Mouse (Mus musculus) brain, embryonic 14.5 days (tissue): Measurements from ENCODE around the gene Gm43552.

Source experiments
- CTCF ChIP-seq: fragments of 200-500 bp; IDR thresholded peaks from 2 replicates; pipeline ENCODE4 v1.5.1; 2012; ENCODE audit warnings: inconsistent platforms, mild to moderate bottlenecking, moderate library complexity, borderline replicate concordance; ENCODE audit not compliant: insufficient read depth, insufficient read length; ENCODE audit errors: extremely low read depth
- POLR2A ChIP-seq: fragments of 200-500 bp; IDR thresholded peaks from 2 replicates; pipeline ENCODE4 v1.6.1; 2012; ENCODE audit warnings: mild to moderate bottlenecking, inconsistent platforms, borderline replicate concordance; ENCODE audit not compliant: poor library complexity, insufficient read depth, insufficient read length, severe bottlenecking; ENCODE audit errors: extremely low read depth

DNA sequence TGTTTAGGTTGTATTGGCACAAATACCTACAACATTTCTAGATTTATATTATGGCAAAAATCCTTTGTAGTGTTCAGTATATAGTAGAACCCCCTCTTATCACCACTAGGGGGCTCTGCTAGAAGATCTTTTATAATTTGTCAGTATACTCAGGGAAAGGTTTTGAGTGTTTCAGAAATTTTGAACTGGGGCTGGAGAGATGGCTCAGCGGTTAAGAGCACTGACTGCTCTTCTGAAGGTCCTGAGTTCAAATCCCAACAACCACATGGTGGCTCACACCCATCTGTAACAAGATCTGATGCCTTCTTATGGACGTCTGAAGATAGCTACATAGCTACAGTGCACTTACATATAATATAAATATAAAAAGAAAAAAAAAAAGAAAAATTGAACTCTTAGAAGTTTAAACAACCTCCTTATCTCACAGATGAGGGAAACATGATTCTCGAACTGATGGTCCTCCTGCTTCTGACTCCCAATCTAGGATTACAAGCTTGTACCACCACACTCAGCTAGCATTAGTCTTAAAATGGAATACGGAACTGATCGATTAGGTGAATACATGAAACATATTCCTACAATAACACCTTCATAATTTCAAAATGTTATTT is 42.9 kb upstream of the Gm43552 start:
- TF ChIP-seq CTCF (no peak; the same call in 1 of the 2 replicates), POLR2A (no peak)
